19 mouse cellular contexts compared by ENCODE assay signal in the genomic region with DNA sequence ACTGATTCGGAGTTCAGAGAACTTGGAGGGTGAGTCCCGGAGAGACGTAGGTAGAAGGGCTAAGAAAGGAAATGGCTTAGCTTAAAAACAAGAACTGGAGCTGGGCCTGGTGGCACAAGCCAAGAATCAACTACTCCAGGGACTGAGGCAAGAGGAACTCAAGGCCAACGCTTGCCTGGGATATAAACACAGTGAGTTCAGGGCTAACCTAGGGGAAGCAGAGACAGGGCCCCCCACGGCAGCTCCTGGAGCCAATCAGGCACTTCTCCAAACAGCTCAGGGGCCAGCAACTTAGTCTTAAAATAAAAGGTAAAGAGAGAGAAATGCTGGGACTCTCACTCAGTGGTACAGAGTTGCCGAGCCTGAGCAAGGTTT. TPM values are rescaled to one million over a fixed set of nuclear protein-coding genes. Genes with fewer than 3 reads are reported as not detected.
DNase-seq lines count a peak whose midpoint lies in the region; ATAC-seq lines count a peak whose summit lies in the region.
"Had no signal": no experiment of that assay in that cellular context is flagged by ENCODE, and none has a peak within 500 bp of the region (broad histone marks: within the 10 kb centered on the region; RNA-seq: fewer than 3 reads in every experiment).

No protein-coding gene starts in this region.

- H3K4me2 ChIP-seq in kidney, embryonic 15.5 days: no peak overlapping the region
- H3K4me2 ChIP-seq in intestine, embryonic 14.5 days (ENCODE audit: low read length): no peak overlapping the region
- H3K4me2 ChIP-seq in liver, embryonic 16.5 days (ENCODE audit: low read depth, low read length): peak overlapping the region; percentile 97
- H3K4me2 ChIP-seq: embryonic facial prominence, embryonic 15.5 days; heart, embryonic 13.5 days; hindbrain, embryonic 12.5 days; midbrain, embryonic 11.5 days had no signal

- H3K9me3 ChIP-seq in kidney, embryonic 15.5 days (replicated peaks): no peaks in the 10 kb centered on the region
- no peaks in the 10 kb centered on the region for H3K9me3 ChIP-seq in intestine, embryonic 14.5 days (ENCODE audit: control insufficient read depth, low read length)
- no peaks in the 10 kb centered on the region for H3K9me3 ChIP-seq in liver, embryonic 16.5 days (replicated peaks; ENCODE audit: control insufficient read depth, low read length)
- H3K9me3 ChIP-seq: embryonic facial prominence, embryonic 15.5 days; heart, embryonic 13.5 days; hindbrain, embryonic 12.5 days had no signal

- H3K36me3 ChIP-seq in kidney, embryonic 15.5 days: peaks cover 5% of the 10 kb centered on the region
- 0 out of 2 replicates have a peak, but pooled peaks cover 6% of the 10 kb centered on the region for H3K36me3 ChIP-seq in intestine, embryonic 14.5 days (ENCODE audit: control insufficient read depth, insufficient read depth, low read length)
- H3K36me3 ChIP-seq in liver, embryonic 16.5 days (ENCODE audit: control insufficient read depth, insufficient read depth): peaks cover 42% of the 10 kb centered on the region
- H3K36me3 ChIP-seq: embryonic facial prominence, embryonic 15.5 days; hindbrain, embryonic 12.5 days had no signal

- no peak overlapping the region for H3K4me3 ChIP-seq in kidney, embryonic 15.5 days (replicated peaks)
- no peak overlapping the region for H3K4me3 ChIP-seq in intestine, embryonic 14.5 days (ENCODE audit: low read depth, low read length)
- peak overlapping the region; percentile 80 for H3K4me3 ChIP-seq in liver, embryonic 16.5 days (ENCODE audit: low read depth, low read length)
- H3K4me3 ChIP-seq: embryonic facial prominence, embryonic 15.5 days; heart, embryonic 13.5 days; hindbrain, embryonic 12.5 days had no signal

- DNase-seq in adrenal gland, postnatal 25 days: peak; percentile 35
- DNase-seq in adrenal gland, postnatal 4 days (ENCODE audit: low spot score in 2 of 2): no peak
- no peak for DNase-seq in kidney, adult 8-10 months
- no peak for DNase-seq in intestine, embryonic 14.5 days (ENCODE audit: low spot score)
- DNase-seq in layer of hippocampus, postnatal 25 days (ENCODE audit: extremely low spot score in 1 of 2, low spot score in 1 of 2): no peak
- DNase-seq in heart, postnatal 4 days: no peak
- DNase-seq: gastrocnemius, postnatal 10 days; right cerebral cortex, postnatal 25 days; thymus, postnatal 25 days had no signal

- no peaks in the 10 kb centered on the region for H3K27me3 ChIP-seq in kidney, embryonic 15.5 days
- H3K27me3 ChIP-seq in intestine, embryonic 14.5 days (replicated peaks; ENCODE audit: control insufficient read depth, insufficient read depth, low read length): no peaks in the 10 kb centered on the region
- H3K27me3 ChIP-seq in liver, embryonic 16.5 days (ENCODE audit: control insufficient read depth, insufficient read depth, low read depth, low read length): no peaks in the 10 kb centered on the region
- H3K27me3 ChIP-seq: embryonic facial prominence, embryonic 15.5 days; heart, embryonic 13.5 days; hindbrain, embryonic 12.5 days; Patski had no signal

- ATAC-seq in kidney, embryonic 15.5 days (replicated peaks; ENCODE audit: low FRiP score): no peak
- ATAC-seq in intestine, embryonic 14.5 days (replicated peaks; ENCODE audit: low FRiP score, low TSS enrichment, low read depth): no peak
- no peak for ATAC-seq in liver, embryonic 16.5 days (ENCODE audit: low read depth)
- ATAC-seq: forebrain, embryonic 16.5 days had no signal

- 76% methylated on average over 6 of the region's 6 CpGs for WGBS in kidney, embryonic 15.5 days
- 73% methylated on average over 6 of the region's 6 CpGs for WGBS in intestine, embryonic 14.5 days
- WGBS in liver, embryonic 16.5 days (ENCODE audit: insufficient replicate concordance): 76% methylated on average over 6 of the region's 6 CpGs

- H3K9ac ChIP-seq in kidney, embryonic 15.5 days: no peak overlapping the region
- no peak overlapping the region for H3K9ac ChIP-seq in intestine, embryonic 14.5 days (ENCODE audit: low read length)
- peak overlapping the region; percentile 95 for H3K9ac ChIP-seq in liver, embryonic 16.5 days (ENCODE audit: low read depth, low read length)
- H3K9ac ChIP-seq: embryonic facial prominence, embryonic 15.5 days; heart, embryonic 13.5 days; hindbrain, embryonic 12.5 days had no signal

- peaks cover 33% of the 10 kb centered on the region for H3K4me1 ChIP-seq in kidney, embryonic 15.5 days
- peaks cover 5% of the 10 kb centered on the region; the same call in 1 of the 2 replicates for H3K4me1 ChIP-seq in intestine, embryonic 14.5 days (replicated peaks; ENCODE audit: control insufficient read depth, insufficient read depth, low read length)
- H3K4me1 ChIP-seq in liver, embryonic 16.5 days (ENCODE audit: control insufficient read depth, low read depth, low read length): peaks cover 73% of the 10 kb centered on the region

- peak overlapping the region; percentile 83 for H3K27ac ChIP-seq in kidney, embryonic 15.5 days
- peak overlapping the region; percentile 39; the same call in 1 of the 2 replicates for H3K27ac ChIP-seq in intestine, embryonic 14.5 days (ENCODE audit: low read depth)
- peak overlapping the region; percentile 98 for H3K27ac ChIP-seq in liver, embryonic 16.5 days (ENCODE audit: low read length)
- H3K27ac ChIP-seq: embryonic facial prominence, embryonic 15.5 days; heart, embryonic 13.5 days; hindbrain, embryonic 12.5 days had no signal

RNA-seq across cellular contexts. Expression of a gene that starts 5.4 kb away (rescaled TPM):
- total RNA-seq in adrenal gland, postnatal 25 days (2021): 32.0 and 36.3 TPM in 2 replicates
- 10 to 100 TPM; 27.5 to 35.0 TPM for total RNA-seq in adrenal gland, postnatal 4 days (2021)
- polyA plus RNA-seq in kidney, embryonic 15.5 days (2015; fragmentation: Nextera tagmentation; extraction: Ambion mirVana): 34.3 and 42.6 TPM in 2 replicates
- polyA plus RNA-seq in intestine, embryonic 14.5 days (2014; fragmentation: Nextera tagmentation; extraction: Ambion mirVana): 40.9 and 44.1 TPM in 2 replicates
- polyA plus RNA-seq in liver, embryonic 16.5 days (2015; fragmentation: Nextera tagmentation; extraction: Ambion mirVana): 688 and 719 TPM in 2 replicates
- 10 to 100 TPM; 35.1 to 37.9 TPM for total RNA-seq in layer of hippocampus, postnatal 25 days (2021)
- total RNA-seq in heart, postnatal 4 days (2021): 10 to 100 TPM; 10.6 to 16.7 TPM

RNA-seq across cellular contexts. Expression of a gene that starts 10.5 kb away (rescaled TPM):
- total RNA-seq in adrenal gland, postnatal 25 days (2021): 0.27 and 0.76 TPM in 2 replicates
- total RNA-seq in adrenal gland, postnatal 4 days (2021): 1 to 10 TPM in 1 of 2 experiments, under 1 TPM in 1; 0.28 to 7.8 TPM
- polyA plus RNA-seq in kidney, embryonic 15.5 days (2015; fragmentation: Nextera tagmentation; extraction: Ambion mirVana): 37.6 and 38.7 TPM in 2 replicates
- polyA plus RNA-seq in intestine, embryonic 14.5 days (2014; fragmentation: Nextera tagmentation; extraction: Ambion mirVana): 56.8 and 62.5 TPM in 2 replicates
- 4.8 and 7.1 TPM in 2 replicates for polyA plus RNA-seq in liver, embryonic 16.5 days (2015; fragmentation: Nextera tagmentation; extraction: Ambion mirVana)
- total RNA-seq in layer of hippocampus, postnatal 25 days (2021): not detected
- total RNA-seq in heart, postnatal 4 days (2021): under 1 TPM; 0.32 to 0.36 TPM
- total RNA-seq: common myeloid progenitor, adult 5-6 weeks; gastrocnemius, postnatal 10 days; layer of hippocampus, postnatal 14 days had no signal

RNA-seq across cellular contexts. Expression of a gene that starts 22.1 kb away (rescaled TPM):
- total RNA-seq in adrenal gland, postnatal 25 days (2021): 50.1 and 62.8 TPM in 2 replicates
- 10 to 100 TPM; 71.6 to 74.7 TPM for total RNA-seq in adrenal gland, postnatal 4 days (2021)
- polyA plus RNA-seq in kidney, embryonic 15.5 days (2015; fragmentation: Nextera tagmentation; extraction: Ambion mirVana): 78.9 and 79.5 TPM in 2 replicates
- polyA plus RNA-seq in intestine, embryonic 14.5 days (2014; fragmentation: Nextera tagmentation; extraction: Ambion mirVana): 64.2 and 70.1 TPM in 2 replicates
- 36.9 and 38.8 TPM in 2 replicates for polyA plus RNA-seq in liver, embryonic 16.5 days (2015; fragmentation: Nextera tagmentation; extraction: Ambion mirVana)
- 10 to 100 TPM; 35.8 to 37.2 TPM for total RNA-seq in layer of hippocampus, postnatal 25 days (2021)
- 10 to 100 TPM; 34.6 to 35.6 TPM for total RNA-seq in heart, postnatal 4 days (2021)

RNA-seq across cellular contexts. Expression of a gene that starts 44.3 kb away (rescaled TPM):
- total RNA-seq in adrenal gland, postnatal 25 days (2021): 18.2 and 18.8 TPM in 2 replicates
- 10 to 100 TPM; 23.3 to 26.0 TPM for total RNA-seq in adrenal gland, postnatal 4 days (2021)
- polyA plus RNA-seq in kidney, embryonic 15.5 days (2015; fragmentation: Nextera tagmentation; extraction: Ambion mirVana): 19.9 and 22.7 TPM in 2 replicates
- polyA plus RNA-seq in intestine, embryonic 14.5 days (2014; fragmentation: Nextera tagmentation; extraction: Ambion mirVana): 18.6 and 18.7 TPM in 2 replicates
- 15.8 and 18.6 TPM in 2 replicates for polyA plus RNA-seq in liver, embryonic 16.5 days (2015; fragmentation: Nextera tagmentation; extraction: Ambion mirVana)
- total RNA-seq in layer of hippocampus, postnatal 25 days (2021): 10 to 100 TPM; 12.8 to 15.0 TPM
- 10 to 100 TPM; 18.8 to 19.3 TPM for total RNA-seq in heart, postnatal 4 days (2021)

Comparison
In these comparisons a context has a peak if more than half of its experiments do, and no peak if none do; other contexts are left out.
1. H3K27ac ChIP-seq: peak in every context shown above with its lines; median percentile 98 in liver, embryonic 16.5 days; 83 in kidney, embryonic 15.5 days; 39 in intestine, embryonic 14.5 days.